Comparison of ENCODE assay signal across 8 mouse cellular contexts in the genomic region with DNA sequence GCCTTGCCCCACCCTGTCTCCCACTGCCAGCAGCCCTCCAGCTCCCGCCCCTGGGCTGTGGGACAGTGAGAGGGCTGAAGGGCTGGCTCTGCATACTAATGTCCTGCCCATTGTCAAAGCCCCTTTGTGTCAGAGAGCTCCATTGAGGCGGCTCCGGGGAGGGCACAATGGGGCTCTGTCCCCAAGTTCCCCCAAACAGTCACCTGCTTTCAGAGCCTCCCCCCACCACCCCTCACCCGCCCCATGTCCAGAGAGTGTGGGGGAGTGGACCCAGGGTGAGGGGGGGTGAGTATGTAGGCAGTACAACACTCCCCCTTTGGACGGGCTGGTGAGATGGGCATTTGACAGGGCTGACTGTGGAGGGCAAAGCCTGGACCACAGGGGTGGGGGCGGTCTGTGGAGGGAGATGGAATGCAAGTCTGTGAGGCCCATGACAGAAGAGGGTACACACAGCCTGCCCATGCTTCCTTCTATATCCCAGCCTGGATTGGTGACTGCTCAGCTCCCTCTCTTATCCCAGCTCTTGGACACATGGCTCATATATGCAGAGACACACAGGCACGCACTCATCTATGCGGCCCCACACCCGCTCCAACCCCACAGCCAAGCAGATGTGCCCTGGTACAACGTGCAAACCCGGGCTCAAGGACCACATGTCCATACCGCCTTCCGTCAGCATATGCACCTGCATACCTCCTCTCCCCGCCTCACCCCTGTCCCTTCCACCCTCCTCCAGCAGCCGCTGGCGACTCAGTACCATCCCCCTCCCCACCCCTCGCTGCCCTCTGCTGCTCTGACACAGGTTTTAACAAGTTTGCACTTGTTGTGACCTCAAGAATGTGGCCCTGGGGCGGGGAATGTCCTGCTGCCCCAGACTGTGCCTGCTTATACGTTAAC. TPM values are rescaled to one million over a fixed set of nuclear protein-coding genes. Genes with fewer than 3 reads are reported as not detected.
DNase-seq lines count a peak whose midpoint lies in the region; ATAC-seq and TF ChIP-seq lines count a peak whose summit lies in the region.

No protein-coding gene starts in this region.

- H3K27me3 ChIP-seq in intestine, embryonic 14.5 days (replicated peaks; ENCODE audit: control insufficient read depth, insufficient read depth, low read length): peaks cover 14% of the 10 kb centered on the region; the same call in 1 of the 2 replicates
- H3K27me3 ChIP-seq in intestine, postnatal 0 days (replicated peaks; ENCODE audit: control insufficient read depth, insufficient read depth, low read length): peaks cover 13% of the 10 kb centered on the region; the same call in 1 of the 2 replicates
- H3K27me3 ChIP-seq in midbrain, embryonic 13.5 days: no peaks in the 10 kb centered on the region

- no peaks in the 10 kb centered on the region for H3K36me3 ChIP-seq in intestine, embryonic 14.5 days (ENCODE audit: control insufficient read depth, insufficient read depth, low read length)
- H3K36me3 ChIP-seq in intestine, postnatal 0 days (ENCODE audit: control insufficient read depth, insufficient read depth): no peaks in the 10 kb centered on the region
- no peaks in the 10 kb centered on the region for H3K36me3 ChIP-seq in midbrain, embryonic 13.5 days

- 0 out of 2 replicates have a peak, but pooled peaks cover 3% of the 10 kb centered on the region for H3K4me1 ChIP-seq in intestine, embryonic 14.5 days (replicated peaks; ENCODE audit: control insufficient read depth, insufficient read depth, low read length)
- no peaks in the 10 kb centered on the region for H3K4me1 ChIP-seq in intestine, postnatal 0 days (replicated peaks; ENCODE audit: control insufficient read depth, insufficient read depth, low read length)
- peaks cover 44% of the 10 kb centered on the region for H3K4me1 ChIP-seq in midbrain, embryonic 13.5 days (replicated peaks)

- no peak for DNase-seq in intestine, embryonic 14.5 days (ENCODE audit: low spot score)
- DNase-seq in brain, embryonic 18.5 days (ENCODE audit: low read depth, low spot score): peak; percentile 74
- peak; percentile 67 to 80 for DNase-seq in frontal cortex, postnatal 10 days (ENCODE audit: low spot score in 2 of 2)
- peak; percentile 94 for DNase-seq in layer of hippocampus, adult 9-11 months
- DNase-seq in MN1 (ENCODE audit: low spot score): no peak
- DNase-seq in spleen, adult 18-20 months: no peak

- H3K4me3 ChIP-seq in intestine, embryonic 14.5 days (ENCODE audit: low read depth, low read length): no peak overlapping the region
- H3K4me3 ChIP-seq in intestine, postnatal 0 days (ENCODE audit: low read depth, low read length): no peak overlapping the region
- peak overlapping the region; percentile 2; the same call in 1 of the 2 replicates for H3K4me3 ChIP-seq in midbrain, embryonic 13.5 days (replicated peaks)

- no peaks in the 10 kb centered on the region for H3K9me3 ChIP-seq in intestine, embryonic 14.5 days (ENCODE audit: control insufficient read depth, low read length)
- no peaks in the 10 kb centered on the region for H3K9me3 ChIP-seq in intestine, postnatal 0 days (ENCODE audit: control insufficient read depth)
- H3K9me3 ChIP-seq in midbrain, embryonic 13.5 days: no peaks in the 10 kb centered on the region

- H3K27ac ChIP-seq in intestine, embryonic 14.5 days (ENCODE audit: low read depth): no peak overlapping the region
- H3K27ac ChIP-seq in intestine, postnatal 0 days (ENCODE audit: low read depth, low read length): no peak overlapping the region
- peak overlapping the region; percentile 91 for H3K27ac ChIP-seq in midbrain, embryonic 13.5 days

- whole genome bisulfite sequencing in intestine, embryonic 14.5 days: 15% methylated on average over 19 of the region's 19 CpGs
- 23% methylated on average over 19 of the region's 19 CpGs for WGBS in intestine, postnatal 0 days
- 2% methylated on average over 19 of the region's 19 CpGs for WGBS in midbrain, embryonic 13.5 days

- H3K4me2 ChIP-seq in intestine, embryonic 14.5 days (ENCODE audit: low read length): 0 out of 2 replicates have a peak overlapping the region, but pooled peaks have one; percentile 1
- H3K4me2 ChIP-seq in intestine, postnatal 0 days (replicated peaks; ENCODE audit: low read depth): no peak overlapping the region
- H3K4me2 ChIP-seq in midbrain, embryonic 13.5 days (replicated peaks): peak overlapping the region; percentile 36

- peak; percentile 75 for ATAC-seq in intestine, embryonic 14.5 days (replicated peaks; ENCODE audit: low FRiP score, low TSS enrichment, low read depth)
- no peak; the same call in 1 of the 2 replicates for ATAC-seq in intestine, postnatal 0 days
- peak; percentile 96 for ATAC-seq in midbrain, embryonic 13.5 days

- no peak for TF ChIP-seq CTCF in intestine, postnatal 0 days (IDR thresholded peaks at IDR 0.05; ENCODE audit: low read depth)

- H3K9ac ChIP-seq in intestine, embryonic 14.5 days (ENCODE audit: low read length): no peak overlapping the region
- H3K9ac ChIP-seq in intestine, postnatal 0 days (ENCODE audit: low read depth, low read length): no peak overlapping the region
- peak overlapping the region; percentile 53 for H3K9ac ChIP-seq in midbrain, embryonic 13.5 days (replicated peaks)

RNA-seq across cellular contexts. Expression of gene Kcnj10, which starts 9.2 kb away (rescaled TPM):
- polyA plus RNA-seq in intestine, embryonic 14.5 days (2014; fragmentation: Nextera tagmentation; extraction: Ambion mirVana): 0.07 and 0.09 TPM in 2 replicates
- 0.16 and 0.17 TPM in 2 replicates for polyA plus RNA-seq in intestine, postnatal 0 days (2015; fragmentation: Nextera tagmentation; extraction: Ambion mirVana)
- 0.98 TPM in 2 replicates for polyA plus RNA-seq in midbrain, embryonic 13.5 days (2015; fragmentation: Nextera tagmentation; extraction: Ambion mirVana)

RNA-seq across cellular contexts. Expression of gene Kcnj9, which starts 21.0 kb away (rescaled TPM):
- polyA plus RNA-seq in intestine, embryonic 14.5 days (2014; fragmentation: Nextera tagmentation; extraction: Ambion mirVana): 0.04 TPM in 1 of 2 replicates, not detected in the other
- 0.05 TPM in 1 of 2 replicates, not detected in the other for polyA plus RNA-seq in intestine, postnatal 0 days (2015; fragmentation: Nextera tagmentation; extraction: Ambion mirVana)
- polyA plus RNA-seq in midbrain, embryonic 13.5 days (2015; fragmentation: Nextera tagmentation; extraction: Ambion mirVana): 3.6 and 3.9 TPM in 2 replicates

RNA-seq across cellular contexts. Expression of gene Pigm, which starts 26.2 kb away (rescaled TPM):
- 8.7 TPM in 2 replicates for polyA plus RNA-seq in intestine, embryonic 14.5 days (2014; fragmentation: Nextera tagmentation; extraction: Ambion mirVana)
- 4.3 and 4.4 TPM in 2 replicates for polyA plus RNA-seq in intestine, postnatal 0 days (2015; fragmentation: Nextera tagmentation; extraction: Ambion mirVana)
- polyA plus RNA-seq in midbrain, embryonic 13.5 days (2015; fragmentation: Nextera tagmentation; extraction: Ambion mirVana): 4.9 and 5.7 TPM in 2 replicates

RNA-seq across cellular contexts. Expression of gene Atp1a2, which starts 52.3 kb away (rescaled TPM):
- polyA plus RNA-seq in intestine, embryonic 14.5 days (2014; fragmentation: Nextera tagmentation; extraction: Ambion mirVana): 1.6 and 1.7 TPM in 2 replicates
- 1.9 and 2.8 TPM in 2 replicates for polyA plus RNA-seq in intestine, postnatal 0 days (2015; fragmentation: Nextera tagmentation; extraction: Ambion mirVana)
- 25.3 and 25.8 TPM in 2 replicates for polyA plus RNA-seq in midbrain, embryonic 13.5 days (2015; fragmentation: Nextera tagmentation; extraction: Ambion mirVana)

Comparison
In these comparisons a context has a peak if more than half of its experiments do, and no peak if none do; other contexts are left out.
1. DNase-seq: peak in brain, embryonic 18.5 days (single experiment), frontal cortex, postnatal 10 days (2 of 2) and layer of hippocampus, adult 9-11 months (single experiment); none in intestine, embryonic 14.5 days (single experiment), MN1 (single experiment) and spleen, adult 18-20 months (0 of 2).